Comparison of ENCODE assay signal across 16 mouse cellular contexts in genomic region chr5:143522882-143523281, GRCm38 (mm10).
"Had no signal": no experiment of that assay in that cellular context is flagged by ENCODE, and none has a peak within 500 bp of the region (broad histone marks: within the 10 kb centered on the region; RNA-seq: fewer than 3 reads in every experiment).

No protein-coding gene starts in this region.

- H3K4me2 ChIP-seq: midbrain, embryonic 11.5 days; midbrain, embryonic 15.5 days; neural tube, embryonic 12.5 days; stomach, embryonic 15.5 days had no signal

- ATAC-seq: inflammation-experienced regulatory T-cells, adult 6 months; intestine, postnatal 0 days; midbrain, embryonic 15.5 days had no signal

- H3K4me3 ChIP-seq: left cerebral cortex, adult 2 months; limb, embryonic 10.5 days; midbrain, embryonic 15.5 days; neural tube, embryonic 12.5 days; stomach, embryonic 15.5 days had no signal

- DNase-seq: kidney, adult 8-10 months; kidney, postnatal 25 days; lung, adult 2 months; lung, postnatal 14 days; retina, postnatal 1 day; right cerebral cortex, postnatal 4 days; thymus, adult 2 months; thymus, postnatal 4 days had no signal

- H3K9ac ChIP-seq: midbrain, embryonic 15.5 days; neural tube, embryonic 12.5 days; stomach, embryonic 15.5 days had no signal

- H3K27ac ChIP-seq: left cerebral cortex, adult 2 months; limb, embryonic 10.5 days; midbrain, embryonic 15.5 days; neural tube, embryonic 12.5 days; stomach, embryonic 15.5 days had no signal

- H3K36me3 ChIP-seq: midbrain, embryonic 15.5 days; stomach, embryonic 15.5 days had no signal

- H3K27me3 ChIP-seq: midbrain, embryonic 15.5 days; neural tube, embryonic 12.5 days; stomach, embryonic 15.5 days had no signal

- H3K9me3 ChIP-seq: limb, embryonic 10.5 days; midbrain, embryonic 15.5 days; neural tube, embryonic 12.5 days; stomach, embryonic 15.5 days had no signal
